Mouse (Mus musculus): Measurements from ENCODE around the gene Ctr9. TPM values are rescaled to one million over a fixed set of nuclear protein-coding genes. Genes with fewer than 3 reads are reported as not detected.

The Ctr9 gene
- polyA plus RNA-seq, 1 experiment from 2014 or later: 62.9 TPM

DNA sequence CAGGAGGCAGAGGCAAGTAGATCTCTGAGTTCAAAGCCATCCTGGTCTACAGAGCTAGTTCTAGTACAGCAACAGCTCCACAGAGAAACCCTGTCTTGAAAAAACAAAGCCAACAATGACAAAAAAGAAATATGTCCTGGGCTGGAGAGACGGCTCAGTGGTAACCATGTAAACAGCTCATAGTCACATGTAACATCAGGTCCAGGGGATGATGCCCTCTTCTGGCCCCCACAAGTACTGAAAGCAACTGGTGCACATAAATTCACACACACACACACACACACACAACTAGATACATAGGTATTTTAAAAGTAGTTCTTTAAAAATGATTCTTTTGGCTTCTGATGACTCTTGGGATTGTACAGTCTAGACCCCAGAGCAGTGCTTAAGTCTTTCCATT is 34.2 kb downstream of the Ctr9 start:
- Histone ChIP-seq H3K4me3 (ENCODE audit: low read length) (no peak overlapping the region), H3K36me3 (ENCODE audit: control insufficient read depth, insufficient read depth, low read length) (peaks cover 6% of the 10 kb centered on the region), H3K27ac (ENCODE audit: low read length) (no peak overlapping the region), H3K4me2 (ENCODE audit: low read depth, low read length) (no peak overlapping the region), H3K9me3 (ENCODE audit: control insufficient read depth, low read length) (peaks cover 4% of the 10 kb centered on the region), H3K4me1 (replicated peaks; ENCODE audit: control insufficient read depth, insufficient read depth, low read length) (no peaks in the 10 kb centered on the region), H3K9ac (ENCODE audit: low read length) (no peak overlapping the region), H3K27me3 (ENCODE audit: control insufficient read depth, insufficient read depth, low read depth, low read length) (no peaks in the 10 kb centered on the region)
- no peak for ATAC-seq (ENCODE audit: low read depth)
- 96% methylated on average over 1 of the region's 1 CpGs for whole genome bisulfite sequencing

DNA sequence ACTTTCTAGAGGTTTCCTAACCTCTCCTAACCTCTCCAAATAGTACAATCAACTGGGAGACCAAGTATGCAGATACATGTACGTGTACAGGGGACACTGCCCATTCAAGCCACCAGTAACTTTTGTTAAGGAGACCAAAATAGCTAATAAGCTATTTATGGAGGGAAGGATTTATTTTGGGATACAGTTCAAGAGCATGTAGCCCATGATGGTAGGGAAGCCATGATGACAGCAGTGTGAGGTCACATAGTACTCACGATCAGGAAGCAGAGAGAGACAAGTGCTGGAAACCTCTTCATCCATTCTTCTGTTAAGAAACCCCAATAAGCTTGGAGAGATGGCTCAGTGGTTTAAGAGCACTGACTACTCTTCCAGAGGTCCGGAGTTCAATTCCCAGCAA is 39.4 kb downstream of the Ctr9 start:
- no peak overlapping the region for H3K9ac ChIP-seq (ENCODE audit: low read length)
- H3K4me3 ChIP-seq (ENCODE audit: low read length): no peak overlapping the region
- peaks cover 53% of the 10 kb centered on the region for H3K36me3 ChIP-seq (ENCODE audit: control insufficient read depth, insufficient read depth, low read length)
- no peak for ATAC-seq (ENCODE audit: low read depth)
- H3K9me3 ChIP-seq (ENCODE audit: control insufficient read depth, low read length): peaks cover 11% of the 10 kb centered on the region
- 95% methylated on average over 3 of the region's 3 CpGs for WGBS
- no peak overlapping the region for H3K27ac ChIP-seq (ENCODE audit: low read length)
- H3K4me1 ChIP-seq (replicated peaks; ENCODE audit: control insufficient read depth, insufficient read depth, low read length): no peaks in the 10 kb centered on the region
- H3K4me2 ChIP-seq (ENCODE audit: low read depth, low read length): no peak overlapping the region
- H3K27me3 ChIP-seq (ENCODE audit: control insufficient read depth, insufficient read depth, low read depth, low read length): no peaks in the 10 kb centered on the region

DNA sequence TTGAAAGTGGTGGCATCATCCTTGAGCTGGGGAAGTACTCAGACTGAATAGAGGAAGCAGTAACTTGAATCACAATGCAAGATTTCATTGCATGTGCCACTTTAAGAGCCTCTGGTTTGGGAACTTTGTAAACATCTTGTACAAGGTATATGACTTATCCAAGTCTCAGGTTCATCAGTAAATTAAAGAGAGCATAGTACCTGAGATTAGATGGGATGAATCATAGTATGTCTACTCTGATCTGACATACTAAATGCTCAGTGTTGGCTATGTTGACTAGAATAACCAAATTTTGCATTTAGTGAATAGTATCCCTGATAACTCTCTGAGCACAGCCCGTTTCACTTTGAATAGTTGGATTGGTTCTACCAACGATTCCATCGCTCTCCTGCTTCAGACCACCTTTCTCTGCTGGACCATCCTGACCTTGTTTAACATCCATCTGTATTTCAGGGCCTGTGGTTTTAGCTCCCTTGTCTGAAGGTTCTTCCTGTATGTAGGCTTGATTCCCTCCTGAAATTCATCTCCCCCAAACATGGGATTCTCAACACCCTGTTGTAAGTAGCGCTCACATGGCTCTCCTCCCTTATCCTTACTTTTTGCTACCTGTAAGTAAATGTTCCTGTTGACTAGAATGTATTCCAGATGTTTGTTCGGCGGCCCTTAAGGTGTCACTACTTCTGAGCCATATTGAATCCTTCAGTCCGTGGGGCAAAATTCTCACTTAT is 40.9 kb downstream of the Ctr9 start:
- peak; percentile 32; the same call in 1 of the 2 replicates for ATAC-seq (ENCODE audit: low read depth)
- 91% methylated on average over 7 of the region's 7 CpGs for WGBS

DNA sequence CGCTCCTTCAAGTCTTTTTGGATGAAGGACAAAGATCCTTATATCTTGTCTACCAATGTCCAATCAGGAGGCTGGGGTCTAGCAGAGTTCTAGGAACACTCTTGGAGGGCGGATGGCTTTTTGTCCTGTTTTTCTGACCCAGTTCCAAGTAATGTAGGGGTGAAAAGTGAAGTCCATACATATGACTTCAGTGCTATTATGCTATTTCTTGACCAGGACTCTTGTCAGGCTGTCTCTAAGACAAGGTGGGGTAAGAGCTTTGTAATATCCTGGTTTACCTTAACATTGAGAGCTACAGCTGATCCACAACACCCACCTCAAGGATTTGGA is 41.4 kb downstream of the Ctr9 start:
- 91% methylated on average over 2 of the region's 2 CpGs for WGBS
- no peak overlapping the region for H3K4me2 ChIP-seq (ENCODE audit: low read depth, low read length)
- H3K9ac ChIP-seq (ENCODE audit: low read length): no peak overlapping the region
- H3K4me1 ChIP-seq (replicated peaks; ENCODE audit: control insufficient read depth, insufficient read depth, low read length): no peaks in the 10 kb centered on the region
- peaks cover 11% of the 10 kb centered on the region for H3K9me3 ChIP-seq (ENCODE audit: control insufficient read depth, low read length)
- H3K27ac ChIP-seq (ENCODE audit: low read length): no peak overlapping the region
- ATAC-seq (ENCODE audit: low read depth): no peak
- H3K27me3 ChIP-seq (ENCODE audit: control insufficient read depth, insufficient read depth, low read depth, low read length): no peaks in the 10 kb centered on the region
- peaks cover 70% of the 10 kb centered on the region for H3K36me3 ChIP-seq (ENCODE audit: control insufficient read depth, insufficient read depth, low read length)
- no peak overlapping the region for H3K4me3 ChIP-seq (ENCODE audit: low read length)

More for the DNA sequence above, 40.9 kb downstream of the Ctr9 start:
- no peak overlapping the region for H3K4me2 ChIP-seq (ENCODE audit: low read depth, low read length)
- H3K9ac ChIP-seq (ENCODE audit: low read length): no peak overlapping the region
- H3K4me1 ChIP-seq (replicated peaks; ENCODE audit: control insufficient read depth, insufficient read depth, low read length): no peaks in the 10 kb centered on the region
- peaks cover 65% of the 10 kb centered on the region for H3K36me3 ChIP-seq (ENCODE audit: control insufficient read depth, insufficient read depth, low read length)
- H3K27ac ChIP-seq (ENCODE audit: low read length): no peak overlapping the region
- peaks cover 11% of the 10 kb centered on the region for H3K9me3 ChIP-seq (ENCODE audit: control insufficient read depth, low read length)
- no peaks in the 10 kb centered on the region for H3K27me3 ChIP-seq (ENCODE audit: control insufficient read depth, insufficient read depth, low read depth, low read length)
- no peak overlapping the region for H3K4me3 ChIP-seq (ENCODE audit: low read length)

DNA sequence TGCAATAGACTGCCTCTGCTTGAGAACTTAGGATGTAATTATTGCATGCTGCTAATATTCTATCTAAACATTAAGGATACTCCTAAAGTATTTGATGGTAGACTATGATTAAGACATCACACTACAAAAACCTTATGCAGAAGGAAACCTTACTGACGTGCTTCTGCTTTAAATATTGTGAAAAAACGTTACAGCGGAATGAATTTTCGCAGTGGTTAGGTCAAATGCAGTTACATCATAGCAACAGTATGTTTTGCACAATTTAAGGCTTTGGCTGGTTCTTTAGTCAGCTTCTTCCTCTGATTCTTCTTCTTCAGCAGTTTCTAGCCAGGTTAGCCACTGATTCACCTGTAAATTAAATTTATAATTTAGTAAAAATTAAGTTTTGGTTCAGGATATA is 43.7 kb downstream of the Ctr9 start:
- 87% methylated on average over 4 of the region's 4 CpGs for WGBS
- no peak for ATAC-seq (ENCODE audit: low read depth)
- no peak overlapping the region for H3K27ac ChIP-seq (ENCODE audit: low read length)

DNA sequence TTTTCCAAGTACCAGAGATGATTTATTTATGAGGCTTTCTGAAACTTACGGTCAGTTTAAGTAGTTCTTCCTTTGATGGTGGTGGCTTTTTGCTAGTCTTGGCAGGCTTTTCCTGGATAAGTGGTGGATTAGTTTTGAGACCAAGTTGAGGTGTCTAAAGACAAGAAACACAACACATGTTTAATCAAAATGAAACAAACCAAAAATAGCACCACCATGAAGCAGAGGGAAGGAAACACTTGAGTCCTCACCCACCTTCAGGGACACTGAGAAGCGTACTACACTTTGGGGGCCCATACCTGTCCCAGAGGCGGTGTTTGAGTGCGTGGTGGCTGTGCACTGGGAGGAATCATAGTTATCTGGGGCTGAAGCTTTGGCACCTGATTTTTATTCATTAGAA is 46.5 kb downstream of the Ctr9 start:
- 85% methylated on average over 4 of the region's 4 CpGs for WGBS
- H3K9ac ChIP-seq (ENCODE audit: low read length): no peak overlapping the region
- H3K4me1 ChIP-seq (replicated peaks; ENCODE audit: control insufficient read depth, insufficient read depth, low read length): peaks cover 9% of the 10 kb centered on the region
- H3K36me3 ChIP-seq (ENCODE audit: control insufficient read depth, insufficient read depth, low read length): peaks cover 85% of the 10 kb centered on the region
- no peaks in the 10 kb centered on the region for H3K9me3 ChIP-seq (ENCODE audit: control insufficient read depth, low read length)
- H3K27me3 ChIP-seq (ENCODE audit: control insufficient read depth, insufficient read depth, low read depth, low read length): no peaks in the 10 kb centered on the region
- H3K4me3 ChIP-seq (ENCODE audit: low read length): no peak overlapping the region
- H3K27ac ChIP-seq (ENCODE audit: low read length): no peak overlapping the region
- no peak overlapping the region for H3K4me2 ChIP-seq (ENCODE audit: low read depth, low read length)
- ATAC-seq (ENCODE audit: low read depth): no peak

More for the DNA sequence above, 43.7 kb downstream of the Ctr9 start:
- Histone ChIP-seq H3K27me3 (ENCODE audit: control insufficient read depth, insufficient read depth, low read depth, low read length) (no peaks in the 10 kb centered on the region), H3K36me3 (ENCODE audit: control insufficient read depth, insufficient read depth, low read length) (peaks cover 87% of the 10 kb centered on the region), H3K4me2 (ENCODE audit: low read depth, low read length) (no peak overlapping the region), H3K9ac (ENCODE audit: low read length) (no peak overlapping the region), H3K4me3 (ENCODE audit: low read length) (no peak overlapping the region), H3K9me3 (ENCODE audit: control insufficient read depth, low read length) (peaks cover 11% of the 10 kb centered on the region), H3K4me1 (replicated peaks; ENCODE audit: control insufficient read depth, insufficient read depth, low read length) (no peaks in the 10 kb centered on the region)

DNA sequence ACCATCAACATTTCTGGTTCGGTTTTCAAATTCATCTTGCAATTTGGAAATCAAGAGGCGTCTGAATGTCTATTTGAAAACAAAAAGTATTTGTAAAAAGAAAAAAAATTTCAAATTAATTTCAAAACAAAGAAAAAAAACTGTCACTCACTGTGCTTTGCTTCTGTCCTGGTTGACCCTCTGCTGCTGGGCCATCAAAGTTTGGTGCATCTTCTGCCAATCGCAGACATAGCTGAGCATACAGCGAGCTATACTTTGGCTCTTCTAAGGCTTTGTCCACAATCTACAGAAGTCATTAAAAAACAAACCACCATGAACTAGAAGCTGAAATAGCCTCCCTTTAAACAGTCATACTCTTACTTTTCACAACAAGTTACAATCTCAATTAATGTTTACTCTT is 49.5 kb downstream of the Ctr9 start:
- no peak overlapping the region for H3K27ac ChIP-seq (ENCODE audit: low read length)
- no peaks in the 10 kb centered on the region for H3K27me3 ChIP-seq (ENCODE audit: control insufficient read depth, insufficient read depth, low read depth, low read length)
- H3K36me3 ChIP-seq (ENCODE audit: control insufficient read depth, insufficient read depth, low read length): peaks cover 69% of the 10 kb centered on the region
- no peak overlapping the region for H3K4me3 ChIP-seq (ENCODE audit: low read length)
- no peak for ATAC-seq (ENCODE audit: low read depth)
- 85% methylated on average over 4 of the region's 4 CpGs for WGBS
- peaks cover 18% of the 10 kb centered on the region for H3K4me1 ChIP-seq (replicated peaks; ENCODE audit: control insufficient read depth, insufficient read depth, low read length)
- H3K9me3 ChIP-seq (ENCODE audit: control insufficient read depth, low read length): no peaks in the 10 kb centered on the region
- H3K9ac ChIP-seq (ENCODE audit: low read length): no peak overlapping the region
- H3K4me2 ChIP-seq (ENCODE audit: low read depth, low read length): no peak overlapping the region

DNA sequence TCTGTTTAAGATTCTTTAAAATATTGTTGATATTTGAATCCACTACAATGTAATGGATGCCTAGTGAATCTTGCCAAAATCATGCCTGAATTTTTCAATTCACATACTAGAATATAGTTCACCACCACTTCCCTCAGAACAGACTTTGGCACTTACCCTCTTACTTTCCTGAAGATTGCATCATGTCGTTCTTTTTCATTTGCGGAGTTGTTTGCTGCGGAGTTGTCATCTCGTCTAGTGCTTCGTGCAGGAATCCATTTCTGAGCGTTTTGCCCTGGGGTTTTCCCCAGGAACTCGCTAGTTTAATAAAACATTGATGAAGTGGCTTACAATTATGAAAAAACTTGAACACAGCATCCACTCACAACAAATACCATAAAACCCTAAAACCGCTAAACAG is 51.3 kb downstream of the Ctr9 start:
- peak overlapping the region; percentile 98; the same call in 1 of the 2 replicates for H3K4me3 ChIP-seq (ENCODE audit: low read length)
- WGBS: 70% methylated on average over 8 of the region's 8 CpGs
- ATAC-seq (ENCODE audit: low read depth): no peak

DNA sequence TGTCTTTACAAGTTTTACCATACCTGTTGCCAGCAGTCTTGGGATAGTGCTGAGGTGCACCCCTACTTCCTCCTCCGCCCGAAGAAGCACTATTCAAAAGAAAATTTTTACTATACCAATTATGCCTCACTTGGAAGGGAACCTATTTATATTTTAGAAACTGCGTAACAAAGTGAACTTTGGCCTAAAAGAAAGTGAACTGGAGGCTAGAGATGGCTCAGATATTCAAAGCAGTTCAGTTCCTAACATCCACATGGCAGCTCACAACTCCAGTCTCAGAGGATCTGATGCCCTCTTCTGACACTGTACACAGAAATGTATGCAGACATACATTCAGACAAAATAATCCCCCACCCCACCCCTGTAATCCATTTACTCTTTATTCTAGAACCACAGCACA is 52.1 kb downstream of the Ctr9 start:
- no peak for ATAC-seq (ENCODE audit: low read depth)
- peaks cover 47% of the 10 kb centered on the region for H3K36me3 ChIP-seq (ENCODE audit: control insufficient read depth, insufficient read depth, low read length)
- H3K9me3 ChIP-seq (ENCODE audit: control insufficient read depth, low read length): no peaks in the 10 kb centered on the region
- H3K4me1 ChIP-seq (replicated peaks; ENCODE audit: control insufficient read depth, insufficient read depth, low read length): peaks cover 20% of the 10 kb centered on the region
- H3K4me3 ChIP-seq (ENCODE audit: low read length): peak overlapping the region; percentile 98
- H3K4me2 ChIP-seq (ENCODE audit: low read depth, low read length): peak overlapping the region; percentile 80
- H3K27ac ChIP-seq (ENCODE audit: low read length): no peak overlapping the region
- H3K9ac ChIP-seq (ENCODE audit: low read length): peak overlapping the region; percentile 100
- WGBS: 73% methylated on average over 3 of the region's 3 CpGs
- H3K27me3 ChIP-seq (ENCODE audit: control insufficient read depth, insufficient read depth, low read depth, low read length): no peaks in the 10 kb centered on the region

More for the DNA sequence above, 51.3 kb downstream of the Ctr9 start:
- Histone ChIP-seq H3K27ac (ENCODE audit: low read length) (no peak overlapping the region), H3K9ac (ENCODE audit: low read length) (no peak overlapping the region), H3K4me1 (replicated peaks; ENCODE audit: control insufficient read depth, insufficient read depth, low read length) (peaks cover 20% of the 10 kb centered on the region), H3K9me3 (ENCODE audit: control insufficient read depth, low read length) (no peaks in the 10 kb centered on the region), H3K4me2 (ENCODE audit: low read depth, low read length) (no peak overlapping the region; the same call in 1 of the 2 replicates), H3K27me3 (ENCODE audit: control insufficient read depth, insufficient read depth, low read depth, low read length) (no peaks in the 10 kb centered on the region), H3K36me3 (ENCODE audit: control insufficient read depth, insufficient read depth, low read length) (peaks cover 52% of the 10 kb centered on the region)

All from lung, embryonic 16.5 days (tissue).